In genomic region chr11:74649647-74650551, GRCm38 (mm10) we compare ENCODE assay signal across 7 mouse cellular contexts. TPM values are rescaled to one million over a fixed set of nuclear protein-coding genes. Genes with fewer than 3 reads are reported as not detected.
DNase-seq lines count a peak whose midpoint lies in the region; ATAC-seq and TF ChIP-seq lines count a peak whose summit lies in the region.

No protein-coding gene starts in this region.

- 1% methylated on average over 53 of the region's 53 CpGs for WGBS in forebrain, embryonic 13.5 days
- under 1% methylated on average over 45 of the region's 53 CpGs for WGBS in liver, postnatal 0 days (ENCODE audit: insufficient replicate concordance)
- WGBS in neural tube, embryonic 14.5 days = 1% methylated on average over 51 of the region's 53 CpGs

- H3K36me3 ChIP-seq in forebrain, embryonic 13.5 days (ENCODE audit: poor library complexity, severe bottlenecking) = no peaks in the 10 kb centered on the region
- no peaks in the 10 kb centered on the region; the same call in none of the 2 replicates for H3K36me3 ChIP-seq in liver, postnatal 0 days (replicated peaks; ENCODE audit: insufficient read depth, low read length)
- no peaks in the 10 kb centered on the region for H3K36me3 ChIP-seq in neural tube, embryonic 14.5 days (ENCODE audit: control insufficient read depth, insufficient read depth, low read length)

- TF ChIP-seq CTCF in liver, postnatal 0 days (IDR thresholded peaks at IDR 0.05; ENCODE audit: low read depth) = no peak

- peak; percentile 54 for ATAC-seq in forebrain, embryonic 13.5 days
- peak; percentile 73 for ATAC-seq in liver, postnatal 0 days
- peak; percentile 18; the same call in 1 of the 2 replicates for ATAC-seq in neural tube, embryonic 14.5 days (ENCODE audit: low read depth)

- H3K9ac ChIP-seq in forebrain, embryonic 13.5 days = peak overlapping the region; percentile 87
- peak overlapping the region; percentile 92 for H3K9ac ChIP-seq in liver, postnatal 0 days (replicated peaks)
- H3K9ac ChIP-seq in neural tube, embryonic 14.5 days (replicated peaks; ENCODE audit: low read depth, low read length) = peak overlapping the region; percentile 88

- peak; percentile 40 for DNase-seq in urinary bladder, postnatal 25 days (ENCODE audit: low spot score)
- DNase-seq in urinary bladder, postnatal 10 days (ENCODE audit: low spot score) = no peak
- DNase-seq in adrenal gland, postnatal 25 days = peak; percentile 60
- peak; percentile 91 for DNase-seq in kidney, adult 11 months
- peak; percentile 71 for DNase-seq in liver, postnatal 0 days

- no peaks in the 10 kb centered on the region for H3K9me3 ChIP-seq in forebrain, embryonic 13.5 days (replicated peaks)
- no peaks in the 10 kb centered on the region for H3K9me3 ChIP-seq in liver, postnatal 0 days (ENCODE audit: low read length)
- no peaks in the 10 kb centered on the region for H3K9me3 ChIP-seq in neural tube, embryonic 14.5 days (ENCODE audit: control insufficient read depth, low read length)

- no peak; the same call in 1 of the 2 replicates for TF ChIP-seq EP300 in liver, postnatal 0 days (IDR thresholded peaks at IDR 0.05; ENCODE audit: low read depth)

- H3K4me2 ChIP-seq in forebrain, embryonic 13.5 days = peak overlapping the region; percentile 97
- H3K4me2 ChIP-seq in liver, postnatal 0 days (ENCODE audit: low read depth, low read length) = peak overlapping the region; percentile 93
- peak overlapping the region; percentile 92 for H3K4me2 ChIP-seq in neural tube, embryonic 14.5 days (ENCODE audit: low read depth, low read length)

- peak overlapping the region; percentile 10; the same call in 1 of the 2 replicates for H3K27ac ChIP-seq in forebrain, embryonic 13.5 days
- peak overlapping the region; percentile 98 for H3K27ac ChIP-seq in liver, postnatal 0 days (ENCODE audit: low read depth)
- H3K27ac ChIP-seq in neural tube, embryonic 14.5 days (ENCODE audit: low read depth, low read length) = 0 out of 2 replicates have a peak overlapping the region, but pooled peaks have one; percentile 40

- peaks cover 34% of the 10 kb centered on the region for H3K4me1 ChIP-seq in forebrain, embryonic 13.5 days
- peaks cover 30% of the 10 kb centered on the region for H3K4me1 ChIP-seq in liver, postnatal 0 days (ENCODE audit: insufficient read depth)
- peaks cover 36% of the 10 kb centered on the region for H3K4me1 ChIP-seq in neural tube, embryonic 14.5 days (ENCODE audit: control insufficient read depth, insufficient read depth, low read length)

- H3K4me3 ChIP-seq in forebrain, embryonic 13.5 days = peak overlapping the region; percentile 76
- H3K4me3 ChIP-seq in liver, postnatal 0 days (ENCODE audit: low read depth, low read length) = peak overlapping the region; percentile 90
- peak overlapping the region; percentile 93 for H3K4me3 ChIP-seq in neural tube, embryonic 14.5 days (ENCODE audit: low read depth, low read length)

- H3K27me3 ChIP-seq in forebrain, embryonic 13.5 days = no peaks in the 10 kb centered on the region
- no peaks in the 10 kb centered on the region for H3K27me3 ChIP-seq in liver, postnatal 0 days (ENCODE audit: insufficient read depth, low read length)
- H3K27me3 ChIP-seq in neural tube, embryonic 14.5 days (ENCODE audit: control insufficient read depth, insufficient read depth, low read length) = no peaks in the 10 kb centered on the region

RNA-seq across cellular contexts. Expression of gene Cluh, which starts 0.6 kb away (rescaled TPM):
- total RNA-seq in adrenal gland, postnatal 25 days (2021) = 191 and 212 TPM in 2 replicates
- polyA plus RNA-seq in forebrain, embryonic 13.5 days (2015; fragmentation: Nextera tagmentation; extraction: Ambion mirVana) = 9.3 and 11.8 TPM in 2 replicates
- 31.2 and 35.6 TPM in 2 replicates for polyA plus RNA-seq in liver, postnatal 0 days (2015; fragmentation: Nextera tagmentation; extraction: Ambion mirVana)
- polyA plus RNA-seq in neural tube, embryonic 14.5 days (2014; fragmentation: Nextera tagmentation; extraction: Ambion mirVana) = 15.9 and 17.7 TPM in 2 replicates

RNA-seq across cellular contexts. Expression of gene Ccdc92b, which starts 30.5 kb away (rescaled TPM):
- total RNA-seq in adrenal gland, postnatal 25 days (2021) = 3.3 and 4.1 TPM in 2 replicates
- polyA plus RNA-seq in forebrain, embryonic 13.5 days (2015; fragmentation: Nextera tagmentation; extraction: Ambion mirVana) = 1.1 TPM in 2 replicates
- polyA plus RNA-seq in liver, postnatal 0 days (2015; fragmentation: Nextera tagmentation; extraction: Ambion mirVana) = 2.2 and 2.6 TPM in 2 replicates
- polyA plus RNA-seq in neural tube, embryonic 14.5 days (2014; fragmentation: Nextera tagmentation; extraction: Ambion mirVana) = 3.2 and 4.1 TPM in 2 replicates

RNA-seq across cellular contexts. Expression of gene Rap1gap2, which starts 39.2 kb away (rescaled TPM):
- 5.9 and 11.5 TPM in 2 replicates for total RNA-seq in adrenal gland, postnatal 25 days (2021)
- 4.0 and 6.2 TPM in 2 replicates for polyA plus RNA-seq in forebrain, embryonic 13.5 days (2015; fragmentation: Nextera tagmentation; extraction: Ambion mirVana)
- polyA plus RNA-seq in liver, postnatal 0 days (2015; fragmentation: Nextera tagmentation; extraction: Ambion mirVana) = 0.75 and 0.84 TPM in 2 replicates
- 9.9 and 12.7 TPM in 2 replicates for polyA plus RNA-seq in neural tube, embryonic 14.5 days (2014; fragmentation: Nextera tagmentation; extraction: Ambion mirVana)

Comparison
In these comparisons a context has a peak if more than half of its experiments do, and no peak if none do; other contexts are left out.
1. ATAC-seq: peak in every context shown above with its lines; median percentile 73 in liver, postnatal 0 days; 54 in forebrain, embryonic 13.5 days; 18 in neural tube, embryonic 14.5 days.
2. H3K27ac ChIP-seq: peak in every context shown above with its lines; median percentile 98 in liver, postnatal 0 days; 40 in neural tube, embryonic 14.5 days; 10 in forebrain, embryonic 13.5 days.